Mouse (Mus musculus): ENCODE measurements around the gene Csrnp1.

DNA sequence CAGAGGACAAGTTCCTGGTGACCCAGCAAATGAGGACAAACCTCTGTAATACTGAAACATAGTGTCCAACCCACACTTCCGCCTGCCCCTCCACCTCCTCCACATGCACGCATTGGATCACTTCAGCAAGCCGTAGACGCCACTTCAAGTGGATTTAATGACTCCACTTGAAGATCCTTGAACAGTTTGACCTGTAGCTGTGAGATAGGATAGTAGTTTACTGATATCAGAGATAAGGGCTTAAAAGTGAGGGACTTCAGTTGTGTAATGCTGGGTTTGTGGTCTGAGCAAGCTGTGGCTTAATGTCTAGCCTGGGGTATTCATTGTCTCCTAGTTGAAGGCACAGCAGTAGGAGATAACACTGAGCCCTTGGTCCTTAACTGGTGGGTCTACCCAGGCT is 61.0 kb downstream of the Csrnp1 start:
- no peak for TF ChIP-seq CTCF (IDR thresholded peaks at IDR 0.05; ENCODE audit: low read depth, low read length)
- no peak for TF ChIP-seq POLR2AphosphoS5 (IDR thresholded peaks at IDR 0.05; ENCODE audit: insufficient replicate concordance, low read depth, low read length)
